Mouse (Mus musculus): ENCODE data around the gene Krtap6-1. TPM values are rescaled to one million over a fixed set of nuclear protein-coding genes. Genes with fewer than 3 reads are reported as not detected.
"Not testable (repeated sequence)": the region's sequence is repeated elsewhere in the genome, so short reads cannot be mapped to it uniquely, and the experiment has no call there.

Gene Krtap6-1
- not detected in 2 replicates for polyA plus RNA-seq (2014; fragmentation: Nextera tagmentation; extraction: Ambion mirVana)

GRCm38 (mm10) chr16:89031399-89031798 lies at the start of gene Krtap6-1:
Gene Krtap6-1, plus strand, starts transcription at chr16:89031699.
- H3K27me3 ChIP-seq (ENCODE audit: control insufficient read depth, insufficient read depth, low read length); H3K36me3 ChIP-seq (ENCODE audit: control insufficient read depth, insufficient read depth, low read length); H3K4me2 ChIP-seq (ENCODE audit: low read depth, low read length, severe bottlenecking); H3K27ac ChIP-seq (ENCODE audit: low read depth, low read length); H3K4me3 ChIP-seq (ENCODE audit: low read depth, low read length); H3K9ac ChIP-seq (ENCODE audit: low read length); H3K9me3 ChIP-seq (ENCODE audit: control insufficient read depth, low read length); H3K4me1 ChIP-seq (replicated peaks; ENCODE audit: control insufficient read depth, insufficient read depth, low read length); ATAC-seq (replicated peaks; ENCODE audit: low FRiP score); DNase-seq (ENCODE audit: low spot score): not testable (repeated sequence)
- WGBS = 89% methylated on average over 3 of the region's 3 CpGs

- no peak within 1 kb of the TSS for H3K27ac ChIP-seq (ENCODE audit: low read depth, low read length)
- no peaks in the 10 kb centered on the region for H3K4me1 ChIP-seq (replicated peaks; ENCODE audit: control insufficient read depth, insufficient read depth, low read length)
- ATAC-seq (replicated peaks; ENCODE audit: low FRiP score) (no peak), DNase-seq (ENCODE audit: low spot score) (no peak)
- H3K9me3 ChIP-seq (ENCODE audit: control insufficient read depth, low read length) = no peaks in the 10 kb centered on the region
- WGBS = 83% methylated on average over 5 of the region's 5 CpGs
- no peak within 1 kb of the TSS for H3K9ac ChIP-seq (ENCODE audit: low read length)
- H3K4me3 ChIP-seq (ENCODE audit: low read depth, low read length) = no peak within 1 kb of the TSS
- no peaks in the 10 kb centered on the region for H3K27me3 ChIP-seq (ENCODE audit: control insufficient read depth, insufficient read depth, low read length)
- H3K36me3 ChIP-seq (ENCODE audit: control insufficient read depth, insufficient read depth, low read length) = no peaks in the 10 kb centered on the region
- H3K4me2 ChIP-seq (ENCODE audit: low read depth, low read length, severe bottlenecking) = no peak within 1 kb of the TSS
Observed at GRCm38 (mm10) chr16:89010659-89011058, 20.8 kb upstream of the Krtap6-1 start, which contains the start of gene Krtap22-2. Gene Krtap22-2, minus strand, starts transcription at chr16:89010759.

DNA sequence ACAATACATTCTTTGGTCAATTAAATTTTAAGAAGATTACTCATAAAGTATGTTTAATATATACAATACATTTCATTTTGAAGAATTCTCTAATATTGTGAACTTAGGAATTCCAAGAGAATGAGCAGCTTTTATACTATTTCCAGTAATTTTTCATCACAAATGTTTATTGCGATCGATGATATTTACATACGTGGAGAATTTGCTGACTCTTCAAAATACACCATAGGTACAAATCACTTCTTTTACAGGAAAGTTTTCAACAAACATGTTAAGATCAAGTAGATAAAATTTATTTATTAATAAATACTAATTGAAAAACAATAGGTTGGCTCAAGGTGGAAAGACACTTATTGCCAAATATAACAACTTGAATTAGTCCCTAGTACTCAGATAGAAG lies 17.5 kb upstream of the Krtap6-1 start:
- Histone ChIP-seq H3K4me1 (replicated peaks; ENCODE audit: control insufficient read depth, insufficient read depth, low read length) (no peaks in the 10 kb centered on the region), H3K9me3 (ENCODE audit: control insufficient read depth, low read length) (no peaks in the 10 kb centered on the region), H3K27me3 (ENCODE audit: control insufficient read depth, insufficient read depth, low read length) (no peaks in the 10 kb centered on the region), H3K27ac (ENCODE audit: low read depth, low read length) (no peak overlapping the region), H3K9ac (ENCODE audit: low read length) (no peak overlapping the region), H3K4me2 (ENCODE audit: low read depth, low read length, severe bottlenecking) (no peak overlapping the region), H3K36me3 (ENCODE audit: control insufficient read depth, insufficient read depth, low read length) (no peaks in the 10 kb centered on the region), H3K4me3 (ENCODE audit: low read depth, low read length) (no peak overlapping the region)
- ATAC-seq (replicated peaks; ENCODE audit: low FRiP score) (no peak), DNase-seq (ENCODE audit: low spot score) (no peak)
- 96% methylated on average over 3 of the region's 3 CpGs for WGBS

GRCm38 (mm10) chr16:89014984-89015383 lies 16.5 kb upstream of the Krtap6-1 start, which contains the start of gene Gm10229:
Gene Gm10229, plus strand, starts transcription at chr16:89015284.
- 80% methylated on average over 1 of the region's 3 CpGs for WGBS

GRCm38 (mm10) chr16:89041372-89041771 lies 9.9 kb downstream of the Krtap6-1 start, which contains the start of gene Gm10228:
Gene Gm10228, minus strand, starts transcription at chr16:89041472.
- H3K9me3 ChIP-seq (ENCODE audit: control insufficient read depth, low read length); H3K27me3 ChIP-seq (ENCODE audit: control insufficient read depth, insufficient read depth, low read length); H3K36me3 ChIP-seq (ENCODE audit: control insufficient read depth, insufficient read depth, low read length); H3K27ac ChIP-seq (ENCODE audit: low read depth, low read length); ATAC-seq (replicated peaks; ENCODE audit: low FRiP score); DNase-seq (ENCODE audit: low spot score); H3K4me2 ChIP-seq (ENCODE audit: low read depth, low read length, severe bottlenecking); H3K4me1 ChIP-seq (replicated peaks; ENCODE audit: control insufficient read depth, insufficient read depth, low read length); H3K9ac ChIP-seq (ENCODE audit: low read length); H3K4me3 ChIP-seq (ENCODE audit: low read depth, low read length): not testable (repeated sequence)
- WGBS = 87% methylated on average over 2 of the region's 4 CpGs

More at GRCm38 (mm10) chr16:89014984-89015383, 16.5 kb upstream of the Krtap6-1 start, which contains the start of gene Gm10229:
- not testable (repeated sequence) for H3K27ac ChIP-seq (ENCODE audit: low read depth, low read length); H3K4me1 ChIP-seq (replicated peaks; ENCODE audit: control insufficient read depth, insufficient read depth, low read length); H3K27me3 ChIP-seq (ENCODE audit: control insufficient read depth, insufficient read depth, low read length); H3K36me3 ChIP-seq (ENCODE audit: control insufficient read depth, insufficient read depth, low read length); ATAC-seq (replicated peaks; ENCODE audit: low FRiP score); H3K9me3 ChIP-seq (ENCODE audit: control insufficient read depth, low read length); H3K4me2 ChIP-seq (ENCODE audit: low read depth, low read length, severe bottlenecking); H3K9ac ChIP-seq (ENCODE audit: low read length); DNase-seq (ENCODE audit: low spot score); H3K4me3 ChIP-seq (ENCODE audit: low read depth, low read length)

- ATAC-seq (replicated peaks; ENCODE audit: low FRiP score) (no peak), DNase-seq (ENCODE audit: low spot score) (no peak)
- Histone ChIP-seq H3K4me2 (ENCODE audit: low read depth, low read length, severe bottlenecking) (no peak within 1 kb of the TSS), H3K4me3 (ENCODE audit: low read depth, low read length) (no peak within 1 kb of the TSS), H3K4me1 (replicated peaks; ENCODE audit: control insufficient read depth, insufficient read depth, low read length) (no peaks in the 10 kb centered on the region), H3K27ac (ENCODE audit: low read depth, low read length) (no peak within 1 kb of the TSS), H3K36me3 (ENCODE audit: control insufficient read depth, insufficient read depth, low read length) (no peaks in the 10 kb centered on the region), H3K27me3 (ENCODE audit: control insufficient read depth, insufficient read depth, low read length) (no peaks in the 10 kb centered on the region), H3K9ac (ENCODE audit: low read length) (no peak within 1 kb of the TSS), H3K9me3 (ENCODE audit: control insufficient read depth, low read length) (no peaks in the 10 kb centered on the region)
- 93% methylated on average over 3 of the region's 3 CpGs for WGBS
Observed at GRCm38 (mm10) chr16:89047783-89048182, 16.3 kb downstream of the Krtap6-1 start, which contains the start of gene Krtap6-5. Gene Krtap6-5, minus strand, starts transcription at chr16:89047883.

DNA sequence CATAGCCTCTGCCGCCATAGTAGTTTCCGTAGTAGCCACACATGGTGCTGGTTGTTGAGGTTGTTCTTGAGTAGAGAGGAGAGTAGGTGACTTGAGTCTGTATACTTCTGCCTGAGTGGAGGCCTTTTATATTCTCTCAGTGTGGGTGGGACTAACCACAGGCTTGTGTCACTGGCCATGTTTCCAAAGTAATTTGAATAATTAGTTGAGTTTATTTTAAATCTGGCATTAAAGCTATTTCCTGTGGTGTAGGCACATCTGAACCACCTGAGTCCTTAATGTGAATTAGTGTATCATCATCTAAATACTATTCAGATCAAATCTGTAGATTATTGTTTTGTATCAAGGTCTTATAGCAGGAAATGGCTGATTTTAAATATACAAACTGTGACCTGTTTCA lies 32.4 kb downstream of the Krtap6-1 start, which contains the start of gene 1110025L11Rik:
Gene 1110025L11Rik (minus strand): TSS at position 101 of the 400 bp plus-strand sequence.
- H3K9ac ChIP-seq (ENCODE audit: low read length); H3K4me2 ChIP-seq (ENCODE audit: low read depth, low read length, severe bottlenecking); H3K9me3 ChIP-seq (ENCODE audit: control insufficient read depth, low read length); H3K4me3 ChIP-seq (ENCODE audit: low read depth, low read length); H3K27ac ChIP-seq (ENCODE audit: low read depth, low read length); H3K4me1 ChIP-seq (replicated peaks; ENCODE audit: control insufficient read depth, insufficient read depth, low read length); ATAC-seq (replicated peaks; ENCODE audit: low FRiP score); H3K27me3 ChIP-seq (ENCODE audit: control insufficient read depth, insufficient read depth, low read length); H3K36me3 ChIP-seq (ENCODE audit: control insufficient read depth, insufficient read depth, low read length); DNase-seq (ENCODE audit: low spot score): not testable (repeated sequence)
- no CpG with 5 or more reads among the region's 2 CpGs for WGBS

GRCm38 (mm10) chr16:89071041-89071440 lies 39.5 kb downstream of the Krtap6-1 start:
- peak; percentile 53 for DNase-seq (ENCODE audit: low spot score)
- not testable (repeated sequence) for H3K4me3 ChIP-seq (ENCODE audit: low read depth, low read length); H3K27me3 ChIP-seq (ENCODE audit: control insufficient read depth, insufficient read depth, low read length); H3K9ac ChIP-seq (ENCODE audit: low read length); H3K27ac ChIP-seq (ENCODE audit: low read depth, low read length); H3K36me3 ChIP-seq (ENCODE audit: control insufficient read depth, insufficient read depth, low read length); H3K4me2 ChIP-seq (ENCODE audit: low read depth, low read length, severe bottlenecking); H3K4me1 ChIP-seq (replicated peaks; ENCODE audit: control insufficient read depth, insufficient read depth, low read length); ATAC-seq (replicated peaks; ENCODE audit: low FRiP score); H3K9me3 ChIP-seq (ENCODE audit: control insufficient read depth, low read length)
- WGBS = 72% methylated on average over 2 of the region's 2 CpGs

Data from forebrain, embryonic 11.5 days (tissue).